Mouse (Mus musculus): ENCODE measurements around the gene Csrp1. TPM values are rescaled to one million over a fixed set of nuclear protein-coding genes. Genes with fewer than 3 reads are reported as not detected.

The Csrp1 gene
- polyA plus RNA-seq, 1 experiment: 219 TPM

DNA sequence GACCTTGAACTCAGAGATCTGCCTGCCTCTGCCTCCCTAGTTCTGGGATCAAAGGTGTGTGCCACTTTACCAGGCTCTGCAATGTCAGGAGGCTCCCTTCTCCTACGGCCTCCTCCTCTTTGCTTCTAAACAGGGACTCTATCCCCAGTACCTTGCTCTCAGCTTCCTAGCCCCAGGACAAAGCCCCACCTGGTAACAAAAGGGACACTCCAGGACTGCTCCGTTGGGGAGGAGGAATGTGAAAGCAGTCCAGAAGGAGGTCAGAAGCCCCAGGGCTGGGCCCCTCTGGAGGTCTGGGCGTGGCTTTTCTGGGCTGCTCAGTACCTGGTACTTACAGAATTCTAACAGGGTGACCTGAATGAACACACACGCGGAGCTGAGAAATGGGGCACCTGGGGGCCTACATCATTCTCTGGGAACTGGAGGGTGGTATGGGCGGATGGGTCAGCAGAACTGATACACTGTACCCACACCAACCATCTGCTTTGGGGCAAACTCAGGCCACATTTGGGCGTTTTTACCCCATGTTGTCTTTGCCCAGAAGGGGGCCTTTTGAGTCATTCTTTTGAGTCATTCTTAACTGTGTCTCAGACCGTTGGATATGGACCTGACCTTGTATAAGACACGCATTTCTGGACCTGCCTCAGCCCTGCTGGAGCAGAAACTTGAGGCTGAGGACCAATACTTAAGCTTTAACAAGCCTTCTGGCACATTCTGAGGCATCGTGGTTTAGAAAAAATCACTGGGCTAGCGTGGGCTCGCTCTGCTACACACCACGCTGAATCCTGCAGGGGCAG lies 72.5 kb downstream of the Csrp1 start:
- H3ac ChIP-seq (ENCODE audit: control insufficient read depth, insufficient read length): no peak overlapping the region
- H3K4me2 ChIP-seq (ENCODE audit: low read depth): peak overlapping the region; percentile 28
- H3K27me3 ChIP-seq (ENCODE audit: control insufficient read depth, insufficient read depth, insufficient read length): no peaks in the 10 kb centered on the region
- TF ChIP-seq MYOG (IDR thresholded peaks at IDR 0.05; ENCODE audit: control insufficient read depth in 1 of 3, insufficient read depth in 1 of 3, insufficient read length in 2 of 3, low read depth in 2 of 3) (no peak), MAX (IDR thresholded peaks at IDR 0.05; ENCODE audit: low read depth) (no peak), TCF3 (IDR thresholded peaks at IDR 0.05; ENCODE audit: insufficient read length, low read depth) (no peak), POLR2A (IDR thresholded peaks at IDR 0.05; ENCODE audit: insufficient read length, low read depth) (no peak), E2F4 (IDR thresholded peaks at IDR 0.05; ENCODE audit: insufficient read depth) (no peak), CEBPB (IDR thresholded peaks at IDR 0.05; ENCODE audit: insufficient read depth, poor library complexity, severe bottlenecking) (no peak), SRF (IDR thresholded peaks at IDR 0.05; ENCODE audit: control insufficient read depth, insufficient read length, low read depth) (no peak), USF1 (IDR thresholded peaks at IDR 0.05; ENCODE audit: low read depth) (no peak), POLR2AphosphoS2 (IDR thresholded peaks at IDR 0.05; ENCODE audit: insufficient read length, low read depth) (no peak), REST (IDR thresholded peaks at IDR 0.05; ENCODE audit: insufficient read depth, insufficient read length) (no peak), TCF12 (IDR thresholded peaks at IDR 0.05; ENCODE audit: insufficient read depth, poor library complexity, severe bottlenecking) (no peak)
- no peak overlapping the region for H3K4me3 ChIP-seq
- H3K36me3 ChIP-seq (ENCODE audit: control insufficient read depth, insufficient read depth): no peaks in the 10 kb centered on the region
- no peaks in the 10 kb centered on the region for H3K79me2 ChIP-seq (ENCODE audit: control insufficient read depth, insufficient read depth)

DNA sequence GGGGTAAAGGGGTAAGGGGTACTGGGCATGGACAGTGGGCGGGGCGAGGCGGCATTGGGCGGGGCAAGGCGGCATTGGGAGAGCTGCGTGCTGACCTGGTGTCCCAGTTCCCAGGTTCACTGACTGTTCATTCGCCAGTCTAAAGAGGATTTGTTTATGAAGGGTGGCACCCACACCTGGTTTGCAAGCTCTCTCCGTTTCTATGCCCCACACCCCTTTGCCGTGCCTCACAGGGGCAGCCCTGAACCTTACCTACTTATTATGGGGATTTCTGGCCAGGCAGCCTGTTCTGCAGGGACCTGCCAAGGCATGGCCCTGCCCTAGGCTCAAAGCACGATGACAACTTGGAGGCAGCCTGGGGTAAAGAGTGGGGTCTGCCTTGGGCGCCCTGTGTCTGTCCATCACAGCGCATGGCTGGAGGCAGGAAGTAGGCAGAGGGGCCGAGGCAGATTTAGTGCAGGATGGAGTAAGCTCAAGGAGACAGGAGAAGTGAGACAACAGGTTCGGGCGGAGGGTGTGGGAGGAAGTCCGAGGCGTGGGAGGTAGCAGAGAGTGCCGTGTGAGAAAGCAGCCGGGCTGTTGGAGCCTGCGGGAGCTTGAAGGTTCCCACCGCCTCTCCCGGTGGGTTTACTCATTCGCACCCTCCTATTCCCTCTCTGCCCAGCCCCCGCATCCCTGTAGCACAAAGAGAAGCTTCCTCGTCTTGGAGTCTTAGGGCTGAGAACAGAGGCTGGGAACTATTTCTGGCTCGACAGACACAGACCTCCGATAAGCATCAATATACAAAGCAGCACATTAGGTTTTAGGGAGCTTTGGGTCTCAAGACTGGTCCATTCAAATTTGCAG lies 73.7 kb downstream of the Csrp1 start:
- peak overlapping the region; percentile 19 for H3K4me3 ChIP-seq
- TF ChIP-seq TCF3 (IDR thresholded peaks at IDR 0.05; ENCODE audit: insufficient read length, low read depth) (no peak), REST (IDR thresholded peaks at IDR 0.05; ENCODE audit: insufficient read depth, insufficient read length) (no peak), E2F4 (IDR thresholded peaks at IDR 0.05; ENCODE audit: insufficient read depth) (no peak), TCF12 (IDR thresholded peaks at IDR 0.05; ENCODE audit: insufficient read depth, poor library complexity, severe bottlenecking) (no peak), MAX (IDR thresholded peaks at IDR 0.05; ENCODE audit: low read depth) (no peak), MYOG (IDR thresholded peaks at IDR 0.05; ENCODE audit: control insufficient read depth in 1 of 3, insufficient read depth in 1 of 3, insufficient read length in 2 of 3, low read depth in 2 of 3) (peak in 1 of 3 experiments; percentile 59), MYOD1 (IDR thresholded peaks at IDR 0.05; ENCODE audit: control insufficient read depth in 1 of 3, insufficient read length in 2 of 3, low read depth in 2 of 3) (peak in 2 of 3 experiments; percentile 19 to 80)
- H3ac ChIP-seq (ENCODE audit: control insufficient read depth, insufficient read length): no peak overlapping the region
- peak overlapping the region; percentile 82 for H3K4me2 ChIP-seq (ENCODE audit: low read depth)
- H3K36me3 ChIP-seq (ENCODE audit: control insufficient read depth, insufficient read depth): no peaks in the 10 kb centered on the region
- no peaks in the 10 kb centered on the region for H3K27me3 ChIP-seq (ENCODE audit: control insufficient read depth, insufficient read depth, insufficient read length)
- no peaks in the 10 kb centered on the region for H3K79me2 ChIP-seq (ENCODE audit: control insufficient read depth, insufficient read depth)

DNA sequence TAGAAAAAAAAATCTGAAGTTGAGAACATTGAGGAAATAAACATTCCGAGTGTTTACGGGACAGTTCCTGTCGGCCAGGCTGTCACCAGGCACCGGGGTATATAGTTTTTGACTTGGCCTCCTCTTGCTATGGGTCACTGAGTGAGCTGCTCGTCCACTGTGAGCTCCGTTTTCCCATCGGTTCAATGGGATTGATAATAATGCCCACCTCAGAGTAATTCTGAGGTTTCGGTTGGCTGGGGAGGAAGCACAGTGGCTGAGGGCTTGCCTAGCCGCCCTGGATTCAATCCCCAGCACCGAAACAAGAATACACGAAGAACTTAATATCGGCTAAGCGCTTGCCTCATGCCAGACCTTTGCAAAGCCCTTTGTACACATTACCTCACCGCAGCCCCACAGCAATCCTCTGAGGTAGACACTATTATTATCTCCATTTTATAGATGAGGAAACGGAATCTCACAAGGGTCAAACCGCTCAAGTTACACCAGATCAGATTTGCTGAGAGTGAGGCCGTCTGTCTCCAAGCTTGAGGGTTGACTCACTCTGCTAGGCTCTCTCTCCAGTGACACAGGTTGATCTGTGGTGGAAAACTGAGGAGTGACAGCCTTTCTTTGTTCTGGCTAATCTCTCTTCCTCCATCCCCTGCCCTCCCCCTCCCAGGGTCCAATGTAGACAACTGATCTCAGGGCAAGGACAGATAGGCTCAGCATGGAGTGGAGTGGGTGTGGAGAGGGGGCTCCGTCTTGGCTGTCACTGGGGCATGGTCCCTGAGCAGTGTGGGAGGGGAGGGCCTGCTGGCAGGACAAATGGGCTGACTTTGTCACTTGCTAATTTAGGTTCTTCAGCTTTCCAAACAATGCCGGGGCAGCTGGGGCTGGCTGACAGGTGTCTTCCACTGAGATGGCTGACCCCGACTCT lies 74.6 kb downstream of the Csrp1 start:
- TF ChIP-seq MYOD1 (IDR thresholded peaks at IDR 0.05; ENCODE audit: control insufficient read depth in 1 of 3, insufficient read length in 2 of 3, low read depth in 2 of 3) (peak; percentile 62 to 92 (median 86)), REST (IDR thresholded peaks at IDR 0.05; ENCODE audit: insufficient read depth, insufficient read length) (no peak), MYOG (IDR thresholded peaks at IDR 0.05; ENCODE audit: control insufficient read depth in 1 of 3, insufficient read depth in 1 of 3, insufficient read length in 2 of 3, low read depth in 2 of 3) (peak; percentile 83 to 94 (median 89)), E2F4 (IDR thresholded peaks at IDR 0.05; ENCODE audit: insufficient read depth) (no peak), CEBPB (IDR thresholded peaks at IDR 0.05; ENCODE audit: insufficient read depth, poor library complexity, severe bottlenecking) (peak; percentile 30; the same call in 1 of the 2 replicates), TCF3 (IDR thresholded peaks at IDR 0.05; ENCODE audit: insufficient read length, low read depth) (peak; percentile 61), TCF12 (IDR thresholded peaks at IDR 0.05; ENCODE audit: insufficient read depth, poor library complexity, severe bottlenecking) (peak; percentile 82)
- peak overlapping the region; percentile 82 for H3K4me2 ChIP-seq (ENCODE audit: low read depth)
- peaks cover 2% of the 10 kb centered on the region for H3K79me2 ChIP-seq (ENCODE audit: control insufficient read depth, insufficient read depth)
- H3K27me3 ChIP-seq (ENCODE audit: control insufficient read depth, insufficient read depth, insufficient read length): no peaks in the 10 kb centered on the region
- H3K4me3 ChIP-seq: peak overlapping the region; percentile 19
- H3ac ChIP-seq (ENCODE audit: control insufficient read depth, insufficient read length): no peak overlapping the region
- no peaks in the 10 kb centered on the region for H3K36me3 ChIP-seq (ENCODE audit: control insufficient read depth, insufficient read depth)

GRCm38 (mm10) chr1:135798492-135798891 lies 78.6 kb downstream of the Csrp1 start:
- peak overlapping the region; percentile 64 for H3K4me3 ChIP-seq
- no peaks in the 10 kb centered on the region for H3K36me3 ChIP-seq (ENCODE audit: control insufficient read depth, insufficient read depth)
- peaks cover 13% of the 10 kb centered on the region for H3K79me2 ChIP-seq (ENCODE audit: control insufficient read depth, insufficient read depth)
- TF ChIP-seq TCF12 (IDR thresholded peaks at IDR 0.05; ENCODE audit: insufficient read depth, poor library complexity, severe bottlenecking): peak; percentile 66
- no peak for TF ChIP-seq USF1 (IDR thresholded peaks at IDR 0.05; ENCODE audit: low read depth)
- TF ChIP-seq TCF3 (IDR thresholded peaks at IDR 0.05; ENCODE audit: insufficient read length, low read depth): no peak
- TF ChIP-seq POLR2A (IDR thresholded peaks at IDR 0.05; ENCODE audit: insufficient read length, low read depth): no peak
- TF ChIP-seq E2F4 (IDR thresholded peaks at IDR 0.05; ENCODE audit: insufficient read depth): no peak
- no peak for TF ChIP-seq CEBPB (IDR thresholded peaks at IDR 0.05; ENCODE audit: insufficient read depth, poor library complexity, severe bottlenecking)
- TF ChIP-seq POLR2AphosphoS2 (IDR thresholded peaks at IDR 0.05; ENCODE audit: insufficient read length, low read depth): no peak
- TF ChIP-seq MYOG (IDR thresholded peaks at IDR 0.05; ENCODE audit: control insufficient read depth in 1 of 3, insufficient read depth in 1 of 3, insufficient read length in 2 of 3, low read depth in 2 of 3): peak in 2 of 3 experiments; percentile 2 to 71
- no peak for TF ChIP-seq REST (IDR thresholded peaks at IDR 0.05; ENCODE audit: insufficient read depth, insufficient read length)
- TF ChIP-seq MYOD1 (IDR thresholded peaks at IDR 0.05; ENCODE audit: control insufficient read depth in 1 of 3, insufficient read length in 2 of 3, low read depth in 2 of 3): peak in 2 of 3 experiments; percentile 67 to 82
- TF ChIP-seq MAX (IDR thresholded peaks at IDR 0.05; ENCODE audit: low read depth): no peak
- TF ChIP-seq SRF (IDR thresholded peaks at IDR 0.05; ENCODE audit: control insufficient read depth, insufficient read length, low read depth): no peak
- peak overlapping the region; percentile 64 for H3K4me2 ChIP-seq (ENCODE audit: low read depth)
- no peaks in the 10 kb centered on the region for H3K27me3 ChIP-seq (ENCODE audit: control insufficient read depth, insufficient read depth, insufficient read length)
- H3ac ChIP-seq (ENCODE audit: control insufficient read depth, insufficient read length): no peak overlapping the region
